Mouse (Mus musculus) megakaryocyte progenitor cell, adult 5-6 weeks (primary cell): ENCODE measurements around the gene Npnt. TPM values are rescaled to one million over a fixed set of nuclear protein-coding genes. Genes with fewer than 3 reads are reported as not detected.

Experiments used
- ATAC-seq: replicated peaks from 2 replicates; pipeline ENCODE4 v1.8.0; 2016; ENCODE audit warnings: mild to moderate bottlenecking, moderate TSS enrichment, inconsistent platforms; ENCODE audit not compliant: poor library complexity
- total RNA-seq, 2 experiments: library from RNA; stranded (forward) in 1 of 2; stranded (reverse) in 1 of 2; fragments of 157-497, 149-512 nt in 1 of 2; fragments of 200-1000 nt in 1 of 2; gene quantifications; 2 replicates each; pipeline versions ENCODE4 v1.2.3 to v1.2.4; 2015 to 2017

Npnt gene
- total RNA-seq, 2 experiments from 2014 or later = not detected

GRCm38 (mm10) chr3:132860796-132861195 lies 89.3 kb downstream of the Npnt start:
- no peak for ATAC-seq

DNA sequence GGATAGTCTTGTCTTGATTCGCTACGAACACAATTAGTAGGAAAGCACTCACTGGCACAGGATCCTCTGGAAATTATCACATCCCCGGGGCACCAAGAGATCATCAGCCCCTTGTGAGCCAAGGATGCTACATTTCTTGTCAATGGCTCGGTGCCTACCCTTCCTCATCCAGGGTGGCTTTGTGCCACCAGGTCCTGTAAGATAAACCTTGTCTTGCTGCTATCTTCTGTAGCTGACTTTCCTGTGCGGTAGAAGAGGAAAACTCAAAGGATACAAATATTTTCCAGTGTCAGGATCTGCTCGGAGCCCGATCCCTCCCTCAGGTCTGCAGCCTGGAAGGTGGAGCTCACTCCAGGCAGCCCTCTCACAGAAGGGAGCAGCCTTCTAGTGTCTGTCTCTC lies 90.5 kb downstream of the Npnt start:
- ATAC-seq = no peak

GRCm38 (mm10) chr3:132858849-132859248 lies 91.2 kb downstream of the Npnt start:
- ATAC-seq = peak; percentile 21; the same call in 1 of the 2 replicates

- 0 out of 2 replicates have a peak, but pooled peaks have one; percentile 12 for ATAC-seq
These were observed 93.4 kb downstream of the Npnt start for GRCm38 (mm10) chr3:132856651-132857050.

GRCm38 (mm10) chr3:132855458-132856212 lies 94.5 kb downstream of the Npnt start:
- no peak; the same call in 1 of the 2 replicates for ATAC-seq

- ATAC-seq = no peak
These were observed 95.8 kb downstream of the Npnt start for GRCm38 (mm10) chr3:132854271-132854670.

- ATAC-seq = no peak
These were observed 98.0 kb downstream of the Npnt start for GRCm38 (mm10) chr3:132851841-132852728.

DNA sequence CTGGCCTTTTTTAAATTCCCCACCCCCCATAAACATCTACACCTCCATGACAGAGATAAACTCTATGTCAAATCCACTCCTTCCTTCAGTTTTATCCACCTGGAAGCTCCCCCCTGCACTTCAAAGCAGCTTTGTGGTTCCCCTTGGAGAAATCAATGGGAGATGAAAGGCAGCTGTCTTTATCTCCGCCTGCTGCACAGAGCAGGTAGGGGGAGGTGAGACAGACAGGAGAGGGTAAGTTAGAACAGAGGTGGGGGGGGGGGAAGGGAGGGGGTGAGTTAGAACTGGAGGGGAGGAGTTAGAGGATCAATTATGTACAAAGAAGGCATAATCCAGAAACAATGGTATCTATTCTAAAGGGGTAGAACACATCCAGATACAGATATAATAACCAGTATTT lies 98.7 kb downstream of the Npnt start:
- ATAC-seq = no peak

DNA sequence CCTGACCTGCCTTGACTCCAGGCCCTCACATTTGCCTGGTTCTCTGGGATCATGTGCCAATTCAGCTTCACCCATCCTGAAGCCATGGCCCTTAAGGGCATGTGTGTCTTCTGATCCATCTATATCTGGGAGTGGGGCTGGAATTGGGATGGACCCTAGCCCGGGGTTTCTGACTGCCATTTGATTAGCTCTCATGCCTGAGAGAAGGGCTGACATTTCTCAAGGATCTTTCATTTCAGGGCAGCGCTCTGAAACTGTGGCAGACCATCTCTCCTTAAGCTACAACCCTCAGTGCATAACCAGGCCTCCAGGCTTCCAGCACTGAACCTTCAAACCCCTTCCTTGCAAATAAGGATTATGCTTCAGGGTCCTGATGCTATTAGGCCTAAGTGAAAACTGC lies 99.7 kb downstream of the Npnt start:
- no peak for ATAC-seq

DNA sequence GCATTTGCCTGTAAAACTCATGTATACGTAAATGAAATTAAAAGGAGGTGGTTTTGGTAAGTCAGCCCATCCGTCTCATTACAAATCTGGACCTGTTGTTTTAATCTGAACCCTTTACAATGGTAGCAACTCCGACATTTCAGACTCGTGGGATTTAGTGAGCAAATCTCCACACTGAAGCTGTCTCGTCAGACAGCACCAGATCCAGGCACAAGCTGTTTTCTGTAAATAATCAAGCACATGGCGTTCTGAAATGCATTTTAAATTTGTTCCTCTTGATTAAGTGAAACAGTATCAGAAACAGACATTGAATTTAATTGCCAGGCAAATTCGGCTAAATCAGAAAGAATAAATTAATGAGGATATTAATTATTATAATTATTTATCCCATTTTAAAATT lies 100.4 kb downstream of the Npnt start:
- ATAC-seq = no peak

DNA sequence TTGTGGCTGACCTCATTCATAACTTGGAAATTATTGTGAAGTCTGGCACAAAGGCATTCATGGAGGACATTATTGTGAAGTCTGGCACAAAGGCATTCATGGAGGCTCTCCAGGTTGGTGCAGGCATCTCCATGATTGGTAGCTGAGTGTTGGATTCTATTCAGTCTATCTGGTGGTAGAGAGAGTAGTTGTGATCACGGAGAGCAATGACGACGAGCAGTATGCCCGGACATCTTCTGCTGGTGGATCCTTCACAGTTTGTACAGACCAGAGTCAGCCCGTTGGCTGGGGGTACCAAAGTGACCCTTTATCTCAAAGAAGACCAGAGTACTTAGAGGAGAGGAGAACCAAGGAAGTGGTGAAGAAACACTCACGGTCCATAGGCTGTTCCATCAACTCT lies 107.4 kb downstream of the Npnt start:
- ATAC-seq = no peak

DNA sequence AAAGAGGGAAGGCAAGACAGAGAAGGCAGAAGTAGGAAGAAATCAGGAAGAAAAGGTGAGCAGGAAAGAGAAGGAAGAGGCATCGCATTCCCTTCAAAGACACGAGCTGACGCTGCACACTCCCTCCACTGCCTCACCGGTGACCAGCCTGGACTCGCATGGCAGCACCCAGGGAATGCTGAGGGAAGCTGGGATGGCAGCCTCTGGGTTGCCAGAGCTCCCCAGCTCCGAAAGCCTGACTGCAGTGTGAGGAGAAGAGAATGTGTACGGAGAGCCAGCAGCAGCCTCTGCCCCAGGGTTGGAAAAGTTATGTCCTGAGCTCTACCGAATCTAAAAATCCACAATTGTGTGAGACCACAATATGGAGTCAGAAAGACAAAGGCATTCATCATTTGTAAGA lies 110.6 kb downstream of the Npnt start:
- ATAC-seq = no peak

GRCm38 (mm10) chr3:132838656-132839417 lies 111.3 kb downstream of the Npnt start:
- ATAC-seq = no peak

DNA sequence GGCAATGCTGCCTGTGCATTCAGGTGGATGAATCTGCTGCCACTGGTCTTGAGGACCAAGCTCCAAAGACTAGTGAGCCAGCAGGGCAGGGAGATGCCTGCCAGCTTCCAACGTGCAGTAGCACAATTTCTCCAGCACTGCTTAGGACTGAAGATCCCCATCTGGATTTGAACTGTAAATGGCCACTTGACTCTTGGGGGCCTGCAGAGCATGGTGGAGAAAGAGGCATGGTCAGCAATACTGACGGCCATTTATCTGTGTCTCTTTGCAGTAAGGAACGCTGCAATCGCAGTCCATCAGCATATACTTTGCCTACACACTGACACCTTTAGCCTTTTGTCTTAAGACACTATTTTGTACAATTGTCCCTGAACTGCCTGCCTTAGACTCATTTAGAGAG lies 113.0 kb downstream of the Npnt start:
- no peak for ATAC-seq

GRCm38 (mm10) chr3:132835118-132835794 lies 114.8 kb downstream of the Npnt start:
- no peak for ATAC-seq

Other genes starting within 250 kb of the Npnt start
- gene Ints12, start 141.5 kb upstream of the Npnt start, total RNA-seq (2015) = 23.1 and 24.0 TPM in 2 replicates
- 12.5 and 14.9 TPM in 2 replicates for gene Ints12, start 141.5 kb upstream of the Npnt start, total RNA-seq (2017)
- 23.4 and 24.6 TPM in 2 replicates for gene Gstcd, start 141.7 kb upstream of the Npnt start, total RNA-seq (2015)
- 17.6 and 21.4 TPM in 2 replicates for gene Gstcd, start 141.7 kb upstream of the Npnt start, total RNA-seq (2017)